Mouse (Mus musculus): ENCODE results near the gene Arl14ep.

Arl14ep gene

DNA sequence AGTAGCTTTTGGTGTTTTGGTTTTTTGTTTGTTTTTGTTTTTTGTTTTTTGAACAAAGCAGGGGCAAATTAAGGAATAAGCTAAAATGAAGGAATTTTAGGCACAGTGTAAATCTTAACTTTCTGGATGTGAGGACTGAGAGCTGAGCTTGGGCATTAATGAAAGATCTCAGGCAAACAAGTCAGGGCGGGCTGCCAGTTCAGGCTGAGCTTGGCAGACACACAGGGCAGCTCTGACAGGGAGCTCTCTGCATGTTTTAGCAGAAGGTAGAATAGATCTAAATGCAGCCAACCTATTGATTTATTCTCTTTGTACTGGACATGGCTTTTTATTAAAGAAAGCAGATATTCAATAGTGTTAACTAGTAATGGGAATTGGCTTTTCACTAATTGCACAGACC is 31.8 kb downstream of the Arl14ep start:
- DNase-seq, result peak; percentile 89 to 95

DNA sequence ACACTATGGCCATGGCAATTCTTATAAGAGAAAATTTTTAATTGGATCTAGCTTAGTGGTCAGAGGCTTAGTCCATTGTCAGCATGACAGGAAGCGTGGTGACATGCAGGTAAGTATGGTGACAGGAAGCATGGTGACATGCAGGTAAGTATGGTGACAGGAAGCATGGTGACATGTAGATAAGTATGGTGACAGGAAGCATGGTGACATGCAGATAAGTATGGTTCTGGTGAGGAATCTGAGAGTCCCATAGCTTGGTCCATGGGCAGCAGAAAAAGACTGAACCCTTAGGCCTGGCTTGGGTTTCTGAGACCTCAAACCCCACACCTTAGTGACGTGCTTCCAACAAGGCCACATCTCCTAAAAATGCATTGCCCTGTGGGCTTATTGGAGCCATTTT is 38.5 kb downstream of the Arl14ep start:
- DNase-seq, result no peak

DNA sequence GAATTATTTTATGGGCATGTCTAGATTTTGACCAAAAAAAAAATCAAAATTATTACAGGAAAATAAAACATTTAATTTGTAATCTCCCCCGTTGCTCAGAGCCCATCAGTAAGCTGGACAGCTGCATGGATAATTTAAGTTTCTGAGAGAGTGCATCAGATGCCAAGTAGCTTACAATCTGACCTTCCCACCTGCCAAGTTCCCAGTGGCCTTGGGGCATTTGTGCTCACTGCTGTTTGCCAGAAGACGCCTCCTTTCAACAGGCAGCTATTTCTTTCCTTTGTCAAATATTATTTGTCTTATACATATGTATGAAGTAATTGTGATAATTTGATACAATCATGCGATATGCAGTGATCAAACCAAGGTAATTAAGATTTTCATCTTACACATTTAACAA is 44.3 kb downstream of the Arl14ep start:
- DNase-seq, result peak; percentile 27 to 47
